Mouse (Mus musculus): ENCODE results near the gene Dph1. TPM values are rescaled to one million over a fixed set of nuclear protein-coding genes. Genes with fewer than 3 reads are reported as not detected.
"Not testable (repeated sequence)": the region's sequence is repeated elsewhere in the genome, so short reads cannot be mapped to it uniquely, and the experiment has no call there.

Gene Dph1
- polyA plus RNA-seq, 1 experiment from 2014 or later = 14.0 TPM

DNA sequence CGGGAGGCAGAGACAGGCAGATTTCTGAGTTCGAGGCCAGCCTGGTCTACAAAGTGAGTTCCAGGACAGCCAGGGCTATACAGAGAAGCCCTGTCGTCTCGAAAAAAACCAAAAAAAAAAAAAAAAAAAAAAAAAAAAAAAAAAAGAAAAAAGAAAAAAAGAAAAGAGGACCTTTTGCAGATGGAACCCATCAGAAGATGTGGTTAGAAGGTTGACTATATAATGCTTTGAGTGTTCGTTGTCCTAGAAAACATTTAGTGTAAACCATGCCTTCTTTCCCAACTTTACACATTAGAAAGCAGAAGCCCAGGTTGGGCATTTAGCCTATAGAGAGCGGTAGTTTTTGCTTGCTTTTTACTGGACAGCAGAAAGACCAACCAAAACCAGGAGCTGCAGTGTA lies 16.5 kb downstream of the Dph1 start:
- not testable (repeated sequence) for DNase-seq (ENCODE audit: low spot score)

DNA sequence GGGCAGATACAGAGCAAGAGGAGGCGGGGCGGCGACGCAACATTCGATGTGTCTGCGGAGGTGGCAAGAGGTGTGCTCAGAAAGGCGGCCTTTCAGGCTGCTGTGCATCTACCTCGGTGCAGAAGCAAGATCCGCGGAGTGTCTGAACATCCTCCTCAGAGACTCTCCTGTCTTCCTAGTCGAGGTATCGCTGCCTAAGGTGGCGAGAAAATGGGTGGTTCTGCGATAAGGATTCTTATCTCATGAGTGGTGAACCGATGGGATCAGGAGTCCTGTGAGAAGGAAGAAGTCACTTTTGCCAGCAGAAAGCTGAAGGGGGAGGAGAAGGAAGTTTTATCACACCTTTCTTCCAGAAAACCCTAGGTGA lies 17.3 kb downstream of the Dph1 start:
- DNase-seq (ENCODE audit: low spot score) = no peak

DNA sequence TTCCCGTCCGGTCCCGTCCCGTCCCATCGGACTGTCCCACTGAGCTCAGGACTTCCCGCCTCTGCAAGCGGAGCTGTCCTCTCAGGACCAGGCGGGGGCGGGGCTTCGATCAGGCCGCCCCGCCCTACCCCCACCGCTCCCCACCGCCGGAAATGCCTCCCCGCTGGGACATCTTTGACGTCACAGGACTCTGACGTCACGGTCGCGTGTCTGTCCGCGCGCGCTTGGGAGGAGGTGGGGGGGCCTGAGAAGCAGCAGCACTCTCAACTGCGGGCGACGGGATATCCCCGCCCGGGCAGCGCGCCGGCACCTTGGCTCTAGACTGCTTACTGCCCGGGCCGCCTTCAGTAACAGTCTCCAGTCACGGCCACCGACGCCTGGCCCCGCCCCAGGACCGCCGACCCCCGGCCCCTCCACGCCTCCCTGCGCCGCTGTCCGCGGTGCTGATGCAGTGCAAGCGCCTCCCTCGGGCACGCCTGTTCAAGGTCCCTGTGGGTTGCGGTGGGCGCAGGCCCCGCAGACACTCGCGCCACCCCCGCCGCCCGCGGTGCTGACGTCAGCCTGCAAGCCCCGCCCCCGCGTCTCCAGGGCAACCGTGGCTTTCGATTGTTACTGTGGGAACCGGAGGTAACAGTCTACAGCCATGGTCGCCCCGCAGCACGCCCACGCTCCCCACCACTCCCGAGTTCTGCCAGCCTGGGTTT lies 17.8 kb downstream of the Dph1 start:
- DNase-seq (ENCODE audit: low spot score) = peak; percentile 84

DNA sequence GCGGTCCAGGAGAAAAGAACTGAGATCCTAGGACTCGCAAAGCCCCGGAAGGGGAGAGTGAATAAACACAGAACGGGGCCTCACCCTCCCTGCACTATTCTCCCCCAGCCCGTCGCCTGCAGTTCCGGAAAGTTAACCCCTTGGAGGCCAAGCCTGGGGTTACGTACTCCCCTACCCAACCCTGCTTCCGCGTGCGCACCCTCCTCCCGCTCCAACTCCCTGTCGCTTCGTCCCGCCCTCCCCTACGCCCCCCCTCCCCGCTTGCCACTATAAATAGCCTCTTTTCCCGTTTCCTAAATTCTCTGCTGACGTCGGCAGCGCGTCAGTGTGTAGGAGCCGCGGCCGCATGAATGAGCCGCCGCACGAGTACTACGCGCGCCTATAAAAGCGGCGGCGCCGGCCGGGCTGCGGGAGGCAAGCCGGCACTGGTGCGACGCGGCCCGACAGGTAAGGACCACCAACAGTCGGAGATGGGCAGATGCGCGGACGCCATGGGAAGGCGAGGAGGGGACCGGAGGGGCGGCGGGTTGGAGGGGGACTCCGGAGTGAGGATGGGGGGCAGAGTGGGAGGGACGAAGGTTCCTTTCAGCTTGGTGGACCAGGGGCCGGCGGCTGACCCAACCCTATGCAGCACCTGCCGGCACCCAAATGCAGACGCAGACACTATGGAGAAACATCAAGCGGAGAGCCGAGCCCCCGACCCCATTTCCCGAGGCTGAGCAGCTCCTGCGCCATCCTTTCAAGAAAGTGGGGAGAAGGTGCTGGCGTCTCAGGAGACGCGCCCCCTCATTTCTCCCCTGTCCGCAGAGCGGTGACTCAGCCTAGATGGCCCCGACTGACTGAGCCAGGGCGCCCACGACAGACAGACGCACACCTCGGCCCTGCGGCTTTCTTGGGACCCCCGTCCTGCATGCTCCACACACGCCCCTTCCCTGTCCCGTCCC lies 18.6 kb downstream of the Dph1 start:
- DNase-seq (ENCODE audit: low spot score) = peak; percentile 56

DNA sequence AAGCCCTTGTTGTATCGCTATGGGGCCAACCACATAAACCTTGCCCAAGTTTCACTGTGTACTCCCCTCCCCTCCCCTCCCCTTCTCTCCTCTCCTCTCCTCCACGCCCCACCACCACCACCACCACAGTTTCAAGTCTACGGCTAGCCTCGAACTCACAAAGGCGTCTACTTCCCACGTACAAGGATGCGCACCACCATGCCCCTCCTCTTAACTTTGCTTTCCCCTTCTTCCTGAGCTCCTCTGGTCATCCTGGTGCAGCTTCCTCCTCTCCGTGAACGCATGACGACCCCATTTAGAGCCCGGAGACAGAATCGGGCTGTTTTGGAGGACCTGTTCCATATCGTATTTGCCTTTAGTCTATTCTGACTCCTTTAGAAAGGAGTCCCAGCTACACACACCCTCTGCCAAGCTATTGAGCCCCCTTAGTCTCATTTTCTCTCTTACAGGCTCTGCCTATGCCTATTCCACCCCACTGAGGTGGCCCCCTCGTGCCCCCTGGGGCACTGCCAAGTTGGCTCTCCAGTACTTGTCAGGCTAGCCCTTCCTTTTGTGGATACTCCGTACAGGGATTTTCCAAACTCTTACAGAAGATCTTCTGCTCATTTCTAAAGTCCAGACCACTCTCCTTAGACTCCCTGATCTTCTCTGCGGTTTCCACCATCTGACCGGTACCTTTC lies 19.7 kb downstream of the Dph1 start:
- DNase-seq (ENCODE audit: low spot score) = no peak

DNA sequence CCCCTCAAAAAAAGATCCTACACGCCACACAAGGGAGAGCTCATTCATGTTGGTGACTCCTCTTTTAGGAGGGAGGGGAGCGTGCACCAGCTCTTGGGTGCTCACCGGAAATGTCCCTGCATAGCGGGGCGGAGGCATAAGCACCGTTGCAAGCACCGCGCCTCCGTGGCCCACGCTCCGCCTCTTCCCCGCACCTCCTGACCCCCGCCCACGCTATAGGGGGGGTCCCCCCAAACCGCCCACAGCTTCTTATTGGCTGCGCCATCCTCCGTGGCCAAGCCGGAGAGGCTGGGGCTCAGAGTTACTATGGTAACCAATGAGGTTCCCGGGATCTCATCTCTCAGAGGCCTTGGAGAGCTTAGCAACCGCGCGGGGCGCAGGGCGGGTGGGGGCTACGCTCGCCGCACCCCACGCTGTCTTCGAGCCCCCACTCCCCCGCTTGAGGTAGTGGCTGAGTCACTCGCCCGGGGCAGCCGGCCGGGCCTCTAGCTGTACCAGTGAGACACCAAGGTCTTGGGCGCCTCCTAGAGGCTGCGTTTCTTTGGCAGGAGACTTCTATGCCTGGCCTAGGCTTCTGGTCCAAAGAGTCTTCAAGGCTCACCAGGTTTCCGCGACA lies 20.8 kb downstream of the Dph1 start:
- DNase-seq (ENCODE audit: low spot score) = peak; percentile 85

DNA sequence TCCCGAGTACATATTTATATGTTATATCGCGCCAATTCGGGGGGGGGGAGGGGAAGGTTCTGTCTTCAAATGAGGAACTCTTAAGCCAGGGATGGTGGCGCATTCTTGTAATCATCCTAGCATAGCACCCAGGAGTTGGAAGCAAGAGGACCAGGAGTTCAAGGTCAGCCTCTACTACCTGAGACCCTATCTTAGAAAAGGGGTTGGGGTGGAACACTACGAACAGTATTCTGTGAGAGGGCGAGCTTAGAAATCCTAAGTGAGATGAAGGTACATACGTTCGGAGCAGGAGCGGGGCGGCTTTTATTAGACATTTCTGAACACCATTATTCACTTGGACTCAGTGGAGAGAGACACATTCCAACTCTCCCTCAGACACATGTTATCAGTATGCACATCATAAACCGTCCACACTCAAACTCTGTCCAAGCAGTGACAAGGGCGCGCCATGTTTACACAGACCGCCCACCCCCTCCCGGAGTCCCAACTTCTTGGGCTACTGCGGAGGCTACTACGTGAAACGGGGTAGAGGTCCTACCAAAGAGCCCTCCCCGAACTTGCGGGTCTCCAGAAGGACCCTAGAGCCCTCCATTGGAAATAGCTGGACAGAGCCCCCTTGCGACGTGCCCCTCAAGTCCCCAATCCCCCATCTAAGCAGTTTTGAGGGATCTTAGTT lies 21.5 kb downstream of the Dph1 start, which contains the start of gene Hic1:
TSS of gene Hic1 (minus strand) at position 115 of the 676 bp plus-strand sequence.
- no peak for DNase-seq (ENCODE audit: low spot score)

DNA sequence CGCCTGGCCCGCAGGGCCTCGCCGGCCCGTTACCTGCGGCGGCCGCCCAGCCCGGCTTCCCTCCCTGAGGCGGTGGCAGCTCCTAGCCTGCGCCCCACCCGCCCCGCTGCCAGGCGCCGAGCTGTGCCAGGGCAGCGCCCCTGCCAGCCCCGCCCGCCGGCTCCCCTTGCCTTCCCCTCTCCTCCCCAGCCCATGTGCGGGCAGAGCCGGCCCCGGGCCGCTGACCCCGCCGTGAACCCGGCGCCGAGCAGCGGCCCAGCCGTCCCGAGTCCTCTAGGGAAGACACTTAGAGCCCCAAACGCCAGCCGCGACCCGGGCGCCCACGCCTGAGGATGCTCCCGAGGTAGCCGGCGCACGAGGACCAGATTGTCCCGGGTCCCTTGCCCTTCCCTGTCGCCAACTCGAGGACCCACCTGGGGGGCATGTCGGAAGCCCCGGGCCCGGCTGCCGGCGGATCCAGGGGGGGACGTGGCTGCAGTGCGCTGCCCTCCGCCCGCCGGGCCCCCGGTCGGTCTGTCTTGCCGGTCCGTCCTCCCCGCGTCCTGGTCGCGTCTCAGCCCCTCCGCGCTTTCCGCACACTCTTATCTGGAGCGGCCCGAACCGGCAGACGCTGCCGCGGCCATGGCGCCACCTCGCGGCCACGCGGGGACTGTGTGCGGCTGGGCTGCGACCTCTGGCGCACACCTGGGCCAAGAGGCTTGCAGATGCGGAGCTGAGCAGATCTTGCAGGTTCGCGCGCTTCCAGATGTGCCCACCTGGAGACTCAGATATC lies 22.3 kb downstream of the Dph1 start:
- peak; percentile 85 for DNase-seq (ENCODE audit: low spot score)

DNA sequence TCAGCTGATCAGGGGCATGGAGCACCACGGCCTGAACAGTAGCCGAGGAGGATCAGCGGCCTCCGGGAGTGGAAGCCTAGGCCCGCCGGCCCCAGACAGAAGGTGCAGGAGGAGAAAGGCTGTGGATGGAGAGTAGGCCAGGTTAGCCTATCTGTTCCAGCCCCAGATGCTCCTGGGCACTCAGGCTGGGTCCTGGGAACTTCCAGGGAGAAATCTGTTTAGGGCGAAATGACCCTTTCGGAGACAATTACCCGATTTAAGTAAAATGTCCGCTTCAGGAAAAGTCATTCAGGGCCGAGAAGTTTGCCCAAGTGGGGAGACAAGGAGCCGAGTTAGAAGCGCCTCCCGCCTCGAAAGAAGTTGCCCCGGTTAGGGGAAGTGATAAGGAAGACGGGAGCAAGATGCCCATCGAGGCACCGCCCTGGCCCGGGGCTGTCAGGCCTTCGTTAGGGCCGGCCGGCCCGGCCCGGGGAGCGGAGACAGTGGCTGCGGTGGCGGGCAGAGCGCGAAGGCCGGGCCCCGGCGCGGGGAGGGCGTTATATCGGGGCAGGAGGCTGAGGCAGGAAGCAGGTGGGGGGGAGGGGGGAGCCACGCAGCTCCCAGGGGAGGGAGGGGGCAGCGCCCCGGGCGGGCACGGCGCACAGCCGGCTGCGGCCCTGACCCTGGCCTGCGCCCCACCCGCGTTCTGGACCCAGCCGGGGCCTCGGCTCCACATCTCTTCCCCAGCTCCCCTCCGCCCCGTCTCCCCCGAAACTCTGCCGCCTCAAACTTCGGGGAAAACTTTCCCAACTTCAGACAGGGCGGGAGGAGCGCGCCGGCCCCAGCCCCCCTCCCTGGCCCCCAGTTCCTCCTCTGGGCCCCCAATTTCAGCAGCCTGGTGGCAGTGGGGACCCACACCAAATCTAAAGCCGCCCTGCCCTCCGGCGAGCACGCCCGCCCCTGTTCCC lies 23.1 kb downstream of the Dph1 start:
- peak; percentile 26 for DNase-seq (ENCODE audit: low spot score)

DNA sequence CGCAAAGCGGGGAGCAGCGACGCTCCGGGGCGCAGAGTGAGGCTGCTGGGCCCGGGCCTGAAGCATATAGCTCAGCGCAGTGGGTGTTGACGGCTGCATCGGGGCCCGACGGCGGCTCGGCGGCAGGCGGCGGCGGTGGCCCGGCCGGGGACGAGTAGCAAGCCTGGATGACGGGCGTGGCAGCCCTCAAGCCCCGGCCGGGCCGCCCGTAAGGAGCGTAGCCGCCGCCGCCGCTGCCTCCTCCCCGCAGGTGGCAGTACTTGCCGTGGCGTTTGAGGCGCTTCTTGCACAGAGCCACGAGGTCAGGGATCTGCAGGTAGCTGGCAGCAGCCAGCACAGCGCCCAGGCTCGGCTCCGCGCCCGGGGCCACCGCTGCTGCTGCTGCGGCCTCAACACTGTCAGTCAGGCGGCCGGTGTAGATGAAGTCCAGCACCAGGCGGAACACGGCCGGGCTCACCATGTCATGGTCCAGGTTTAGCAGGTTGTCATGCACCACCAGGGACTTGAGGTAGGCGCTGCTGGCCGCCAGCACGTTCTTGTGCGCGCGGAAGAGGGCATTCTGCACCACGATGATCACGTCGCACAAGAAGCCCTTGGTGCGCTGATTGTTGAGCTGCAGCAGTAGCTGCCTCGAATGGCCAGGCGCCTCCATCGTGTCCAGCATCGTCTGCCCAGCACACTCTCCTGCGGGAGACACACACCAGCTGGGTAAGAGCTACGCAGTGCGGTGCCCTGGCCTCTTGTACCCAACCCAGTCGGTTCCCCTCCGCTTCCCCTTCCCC lies 24.0 kb downstream of the Dph1 start:
- DNase-seq (ENCODE audit: low spot score) = peak; percentile 43

DNA sequence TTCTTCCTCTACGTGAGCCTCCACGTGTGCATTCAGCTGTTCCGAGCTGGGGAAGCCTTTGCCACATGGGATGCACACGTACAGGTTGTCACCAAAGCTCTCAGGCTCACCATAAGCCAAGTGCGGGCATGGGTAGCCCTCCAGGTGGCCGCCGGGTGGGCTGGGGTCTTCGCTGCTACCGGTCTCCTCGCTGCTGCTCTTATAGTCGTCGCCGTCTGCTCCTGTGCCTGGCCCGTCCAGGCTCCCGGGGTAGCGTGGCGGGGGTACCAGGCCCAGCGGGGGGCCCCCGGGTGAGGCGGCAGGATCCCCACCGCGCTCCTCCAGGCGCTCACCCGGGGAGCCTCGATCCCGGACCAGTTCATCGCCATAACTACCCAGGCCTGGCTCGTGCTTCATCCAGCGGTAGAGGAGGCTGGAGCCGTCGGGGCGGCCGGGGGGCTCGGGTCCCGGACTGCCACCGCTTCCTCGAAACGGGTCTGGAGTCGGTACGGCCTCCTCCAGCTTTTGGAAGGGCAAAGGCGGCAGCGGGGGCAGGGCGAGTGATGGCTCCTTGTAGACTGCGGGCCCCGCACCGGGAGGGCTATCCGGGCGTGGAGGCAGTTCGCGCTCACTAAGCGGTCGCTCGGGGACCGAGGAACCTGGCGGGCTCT lies 24.7 kb downstream of the Dph1 start:
- DNase-seq (ENCODE audit: low spot score) = no peak

DNA sequence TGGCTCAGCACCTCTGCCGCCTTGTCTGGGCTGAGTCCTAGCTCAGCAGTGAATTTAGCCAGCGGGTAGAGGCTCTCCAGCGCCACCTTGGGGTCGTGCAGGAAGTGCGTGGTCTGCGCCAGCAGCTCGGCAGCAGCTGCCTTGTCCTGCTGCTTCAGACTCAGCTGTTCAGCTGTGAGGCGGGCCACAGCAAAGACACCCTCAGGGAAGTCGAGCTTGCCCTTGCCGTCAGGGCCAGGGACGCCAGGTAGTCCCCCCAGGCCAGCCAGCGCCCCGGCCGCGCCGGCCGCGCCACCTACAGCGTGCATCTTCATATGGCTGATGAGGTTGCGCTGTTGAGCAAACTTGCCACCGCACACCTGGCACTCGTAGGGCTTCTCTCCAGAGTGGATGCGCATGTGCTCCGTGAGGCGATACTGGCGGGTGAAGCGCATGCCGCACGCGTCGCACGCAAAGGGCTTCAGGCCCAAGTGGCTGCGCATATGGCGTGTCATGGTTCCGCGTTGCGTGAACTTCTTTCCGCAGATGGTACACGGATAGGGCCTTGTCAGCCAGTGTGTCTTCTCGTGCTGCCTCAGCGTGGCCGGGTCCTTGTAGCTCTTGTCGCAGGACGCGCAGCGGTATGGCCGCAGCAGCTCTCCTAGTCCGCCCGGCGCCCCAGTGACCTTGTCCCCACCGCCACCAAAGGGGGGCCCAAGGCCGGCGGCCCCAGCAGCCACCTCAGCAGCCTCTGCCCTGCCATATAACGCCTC lies 25.4 kb downstream of the Dph1 start:
- DNase-seq (ENCODE audit: low spot score) = peak; percentile 77

DNA sequence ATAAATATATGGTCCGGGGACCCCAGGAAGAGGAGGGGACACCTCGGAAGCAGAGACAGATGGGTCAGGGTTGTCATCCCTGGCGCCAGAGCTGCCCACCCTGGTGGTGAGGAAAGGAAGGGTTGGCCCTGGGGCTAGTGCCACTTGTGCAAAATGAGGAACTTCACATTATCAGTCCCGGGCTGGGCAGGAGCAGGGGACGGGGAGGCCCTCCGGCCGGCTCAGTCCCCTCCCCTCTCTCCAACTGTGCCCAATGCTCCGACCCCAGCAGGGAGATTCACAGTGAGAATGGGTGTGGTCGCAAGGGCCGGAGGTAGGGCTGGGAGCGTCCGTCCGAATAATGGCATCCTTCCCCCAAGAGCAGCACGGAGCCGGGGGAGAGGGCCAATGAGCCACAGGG lies 26.3 kb downstream of the Dph1 start:
- no peak for DNase-seq (ENCODE audit: low spot score)

DNA sequence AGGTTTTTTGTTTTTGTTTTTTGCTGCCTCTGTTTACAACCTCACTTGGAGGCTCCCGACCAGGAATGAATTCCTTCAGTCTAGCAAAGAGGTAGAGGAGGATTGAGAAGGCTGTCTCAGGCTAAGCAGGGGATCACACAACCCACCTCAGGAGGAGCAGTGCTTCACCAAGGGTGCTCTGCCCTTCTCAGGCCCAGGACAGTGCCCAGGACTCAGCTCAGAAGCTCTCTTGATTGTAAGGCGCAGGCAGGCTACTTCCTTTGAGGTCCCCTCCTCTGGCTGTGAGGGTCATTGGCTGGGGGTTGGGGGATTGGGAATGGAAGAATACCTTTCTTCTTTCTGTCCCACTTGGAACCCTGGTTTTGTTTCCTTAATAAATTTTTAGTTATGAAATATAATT lies 27.0 kb downstream of the Dph1 start:
- DNase-seq (ENCODE audit: low spot score) = no peak

DNA sequence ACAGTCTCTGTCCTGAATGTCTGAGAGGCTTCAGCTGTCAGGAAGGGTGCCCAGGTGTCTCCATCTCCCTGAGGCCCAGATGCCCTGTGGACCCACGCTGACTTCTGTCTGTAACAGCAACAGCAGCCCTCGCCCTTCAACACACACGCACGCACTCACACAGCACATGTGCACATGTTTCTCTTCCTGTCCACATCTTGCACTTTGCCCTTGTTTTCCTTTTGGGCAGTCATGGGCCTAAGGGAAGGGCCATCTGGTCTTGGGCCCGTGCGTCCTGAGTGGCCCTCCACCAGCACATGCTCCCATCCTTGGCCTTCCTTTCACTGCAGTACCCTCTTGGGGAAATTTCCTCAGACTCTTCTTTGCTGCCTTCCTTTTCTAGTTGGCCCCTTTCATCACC lies 27.7 kb downstream of the Dph1 start:
- no peak for DNase-seq (ENCODE audit: low spot score)

DNA sequence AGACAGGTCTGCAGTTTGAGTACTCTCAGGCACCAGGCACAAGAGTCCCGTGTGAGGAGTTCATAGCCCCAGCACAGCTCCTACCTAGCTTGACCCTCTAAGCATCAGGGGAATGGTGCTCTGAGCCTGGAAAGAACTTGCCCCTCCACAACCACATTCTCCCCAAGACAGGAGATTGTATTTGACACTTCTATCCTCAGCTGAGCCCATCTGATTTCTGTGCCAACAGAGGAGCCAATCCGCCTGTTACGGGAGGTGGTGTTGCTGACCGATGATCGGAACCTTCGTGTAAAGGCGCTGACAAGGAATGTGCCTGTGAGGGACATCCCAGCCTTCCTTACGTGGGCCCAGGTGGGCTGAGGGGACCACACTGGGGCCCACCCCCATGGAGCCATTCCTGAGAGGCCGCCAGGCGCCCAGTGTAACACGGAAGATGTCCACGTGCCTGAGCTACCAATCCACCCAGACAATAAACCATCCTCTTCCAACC lies 28.4 kb downstream of the Dph1 start:
- no peak for DNase-seq (ENCODE audit: low spot score)
